Mouse (Mus musculus): ENCODE results near the gene Aqp9.
"Not testable (repeated sequence)": the region's sequence is repeated elsewhere in the genome, so short reads cannot be mapped to it uniquely, and the experiment has no call there.

The Aqp9 gene

GRCm38 (mm10) chr9:71138936-71139335, 29.5 kb downstream of the Aqp9 start:
- DNase-seq (ENCODE audit: low spot score in 2 of 2): no peak

GRCm38 (mm10) chr9:71137267-71137945, 31.1 kb downstream of the Aqp9 start:
- no peak for DNase-seq (ENCODE audit: low spot score in 2 of 2)

- DNase-seq (ENCODE audit: low spot score in 2 of 2): no peak
These were observed 33.4 kb downstream of the Aqp9 start for GRCm38 (mm10) chr9:71135073-71135472.

- no peak for DNase-seq (ENCODE audit: low spot score in 2 of 2)
These were observed 35.3 kb downstream of the Aqp9 start for GRCm38 (mm10) chr9:71133190-71133589.

GRCm38 (mm10) chr9:71131822-71132221, 36.7 kb downstream of the Aqp9 start:
- no peak for DNase-seq (ENCODE audit: low spot score in 2 of 2)

- peak; percentile 58 to 66 for DNase-seq (ENCODE audit: low spot score in 2 of 2)
These were observed 39.6 kb downstream of the Aqp9 start for GRCm38 (mm10) chr9:71128911-71129310.

- peak; percentile 10 to 18 for DNase-seq (ENCODE audit: low spot score in 2 of 2)
These were observed 42.3 kb downstream of the Aqp9 start for GRCm38 (mm10) chr9:71126205-71126604.

GRCm38 (mm10) chr9:71123095-71123494, 45.4 kb downstream of the Aqp9 start:
- DNase-seq (ENCODE audit: low spot score in 2 of 2): not testable (repeated sequence)

- no peak for DNase-seq (ENCODE audit: low spot score in 2 of 2)
These were observed 47.6 kb downstream of the Aqp9 start for GRCm38 (mm10) chr9:71120924-71121323.

- no peak for DNase-seq (ENCODE audit: low spot score in 2 of 2)
These were observed 55.3 kb downstream of the Aqp9 start for GRCm38 (mm10) chr9:71113166-71113565.

- no peak for DNase-seq (ENCODE audit: low spot score in 2 of 2)
These were observed 65.0 kb downstream of the Aqp9 start for GRCm38 (mm10) chr9:71103521-71103920.

- DNase-seq (ENCODE audit: low spot score in 2 of 2): no peak
These were observed 74.4 kb downstream of the Aqp9 start for GRCm38 (mm10) chr9:71094066-71094465.

- peak in 1 of 2 experiments; percentile 23 for DNase-seq (ENCODE audit: low spot score in 2 of 2)
These were observed 76.4 kb downstream of the Aqp9 start for GRCm38 (mm10) chr9:71092038-71092437.

GRCm38 (mm10) chr9:71079201-71079600, 89.3 kb downstream of the Aqp9 start:
- no peak for DNase-seq (ENCODE audit: low spot score in 2 of 2)

- no peak for DNase-seq (ENCODE audit: low spot score in 2 of 2)
These were observed 91.1 kb downstream of the Aqp9 start for GRCm38 (mm10) chr9:71077251-71077825.

- DNase-seq (ENCODE audit: low spot score in 2 of 2): no peak
These were observed 92.3 kb downstream of the Aqp9 start for GRCm38 (mm10) chr9:71076201-71076648.

GRCm38 (mm10) chr9:71073831-71074230, 94.7 kb downstream of the Aqp9 start:
- DNase-seq (ENCODE audit: low spot score in 2 of 2): peak in 1 of 2 experiments; percentile 24

- no peak for DNase-seq (ENCODE audit: low spot score in 2 of 2)
These were observed 95.4 kb downstream of the Aqp9 start for GRCm38 (mm10) chr9:71073076-71073475.

GRCm38 (mm10) chr9:71072502-71072901, 96.0 kb downstream of the Aqp9 start:
- no peak for DNase-seq (ENCODE audit: low spot score in 2 of 2)

- DNase-seq (ENCODE audit: low spot score in 2 of 2): no peak
These were observed 96.7 kb downstream of the Aqp9 start for GRCm38 (mm10) chr9:71071581-71072330.

GRCm38 (mm10) chr9:71070628-71071027, 97.9 kb downstream of the Aqp9 start:
- no peak for DNase-seq (ENCODE audit: low spot score in 2 of 2)

- no peak for DNase-seq (ENCODE audit: low spot score in 2 of 2)
These were observed 99.6 kb downstream of the Aqp9 start for GRCm38 (mm10) chr9:71068866-71069390.

All from urinary bladder, postnatal 36 days (tissue).